ENCODE assay signal across 17 mouse cellular contexts in the genomic region with DNA sequence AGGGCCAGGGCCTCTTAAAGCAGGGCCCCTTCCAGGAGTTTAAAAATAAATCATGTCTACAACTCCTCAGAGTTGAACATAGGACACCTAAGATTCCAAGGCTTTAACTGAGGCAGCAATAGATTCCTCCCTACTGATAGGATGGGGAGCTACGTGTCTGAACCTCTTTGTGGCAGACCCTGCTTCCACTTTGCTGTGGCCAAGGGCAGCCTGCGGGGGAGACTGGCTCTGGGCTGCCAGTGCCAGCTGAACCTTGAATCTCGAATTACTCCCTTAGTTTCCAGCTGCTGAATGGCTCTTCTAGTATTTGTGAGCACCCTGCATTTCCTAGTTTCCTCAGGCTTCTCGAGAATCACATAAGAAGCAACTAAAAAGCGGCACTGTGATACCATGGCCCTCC.
"Had no signal": no experiment of that assay in that cellular context is flagged by ENCODE, and none has a peak within 500 bp of the region (broad histone marks: within the 10 kb centered on the region; RNA-seq: fewer than 3 reads in every experiment).

No protein-coding gene starts in this region.

- H3K4me1 ChIP-seq: limb, embryonic 10.5 days; liver, embryonic 15.5 days; neural tube, embryonic 12.5 days had no signal

- H3K27me3 ChIP-seq: liver, embryonic 15.5 days; midbrain, embryonic 15.5 days; neural tube, embryonic 12.5 days had no signal

- DNase-seq: lung, adult 2 months; retina, postnatal 1 day; right cerebral cortex, postnatal 4 days; spleen, adult 18-20 months; thymus, adult 18-20 months; thymus, postnatal 14 days had no signal

- H3K9ac ChIP-seq: liver, embryonic 15.5 days; midbrain, embryonic 15.5 days; neural tube, embryonic 12.5 days had no signal

- H3K4me3 ChIP-seq: layer of hippocampus, adult 2 months; limb, embryonic 10.5 days; liver, embryonic 15.5 days; megakaryocyte, embryonic 14.5 days; midbrain, embryonic 15.5 days; neural tube, embryonic 12.5 days had no signal

- ATAC-seq: hindbrain, postnatal 0 days; lung, postnatal 0 days; midbrain, embryonic 15.5 days had no signal

- H3K9me3 ChIP-seq: limb, embryonic 10.5 days; liver, embryonic 15.5 days; megakaryocyte, embryonic 14.5 days; midbrain, embryonic 15.5 days; neural tube, embryonic 12.5 days had no signal

- H3K27ac ChIP-seq: hindbrain, postnatal 0 days; layer of hippocampus, adult 2 months; limb, embryonic 10.5 days; liver, embryonic 15.5 days; macrophage; midbrain, embryonic 15.5 days; neural tube, embryonic 12.5 days had no signal

- H3K4me2 ChIP-seq: liver, embryonic 11.5 days; liver, embryonic 15.5 days; midbrain, embryonic 11.5 days; midbrain, embryonic 15.5 days; neural tube, embryonic 12.5 days had no signal

- H3K36me3 ChIP-seq: limb, embryonic 10.5 days; liver, embryonic 15.5 days; midbrain, embryonic 15.5 days; neural tube, embryonic 12.5 days had no signal
